Mouse (Mus musculus) heart, embryonic 11.5 days (tissue): ENCODE measurements at regions not wholly inside any gene's neighbourhood (a gene's known extent, or its start where the extent isn't known, plus 50 kb on each side); places are given as distances from the start of the nearest gene placed in this dataset.

Experiments
- ATAC-seq: fragments of 200-750 bp; cut with Nextera tagmentation; replicated peaks from 2 replicates; pipeline ENCODE4 v1.8.0; 2017; ENCODE audit warnings: moderate library complexity; ENCODE audit not compliant: insufficient number of reproducible peaks, low FRiP score, low TSS enrichment
- H3K27ac ChIP-seq: fragments of 300-500 bp; sonication (generic); 2 replicates; pipeline ENCODE4 v1.5.1; 2014; ENCODE audit warnings: mild to moderate bottlenecking, low read depth, low read length
- H3K27me3 ChIP-seq: fragments of 300-500 bp; sonication (generic); 2 replicates; pipeline ENCODE4 v1.6.1; 2014; ENCODE audit warnings: mild to moderate bottlenecking, low read length, mixed read lengths; ENCODE audit not compliant: control insufficient read depth, insufficient read depth
- H3K36me3 ChIP-seq: fragments of 300-500 bp; sonication (generic); 2 replicates; pipeline ENCODE4 v1.6.1; 2014; ENCODE audit warnings: mild to moderate bottlenecking, low read length, moderate library complexity, mixed read lengths; ENCODE audit not compliant: control insufficient read depth, insufficient read depth
- H3K4me1 ChIP-seq: fragments of 300-500 bp; sonication (generic); 2 replicates; pipeline ENCODE4 v1.6.1; 2014; ENCODE audit warnings: low read length; ENCODE audit not compliant: control insufficient read depth, insufficient read depth
- H3K4me2 ChIP-seq: fragments of 300-500 bp; sonication (generic); 2 replicates; pipeline ENCODE4 v1.6.1; 2014; ENCODE audit warnings: mild to moderate bottlenecking, moderate library complexity
- H3K4me3 ChIP-seq: fragments of 300-500 bp; sonication (generic); 2 replicates; pipeline ENCODE4 v1.5.1; 2014; ENCODE audit warnings: low read depth, low read length
- H3K9ac ChIP-seq: fragments of 300-500 bp; sonication (generic); 2 replicates; pipeline ENCODE4 v1.6.1; 2014; ENCODE audit warnings: mild to moderate bottlenecking, low read depth, low read length, moderate library complexity
- H3K9me3 ChIP-seq: fragments of 300-500 bp; sonication (generic); replicated peaks from 2 replicates; pipeline ENCODE4 v1.6.1; 2016; ENCODE audit warnings: low read length; ENCODE audit not compliant: control insufficient read depth
- WGBS: fragments of 180-500 bp; shearing (Covaris S2); extraction: QIAGEN DNeasy Blood & Tissue Kit; methylation state at CpG from one replicate; pipeline ENCODE4 v1.1.7; 2014; ENCODE audit not compliant: insufficient replicate concordance; 5-methylcytosine and 5-hydroxymethylcytosine counted together

DNA sequence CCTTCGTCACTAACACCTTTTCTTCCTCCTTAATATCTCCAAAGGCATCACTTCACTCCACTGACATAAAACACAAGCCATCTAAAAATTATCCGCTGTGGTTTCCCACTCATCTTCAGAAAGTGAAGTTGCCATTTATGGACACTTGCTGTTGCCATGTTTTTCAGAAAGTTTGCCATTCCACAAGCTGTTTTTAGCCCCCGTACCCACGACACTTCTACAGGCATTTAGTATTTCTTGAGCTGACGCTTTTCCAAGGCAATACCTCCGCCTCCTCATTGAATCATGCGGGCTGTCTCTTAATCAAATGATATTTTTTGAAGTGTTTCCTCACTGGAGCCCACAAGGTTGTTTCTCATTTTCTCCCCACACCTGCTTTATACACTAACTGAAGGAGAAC lies 491.4 kb upstream of the Kif18a start:
- no peak overlapping the region for H3K4me2 ChIP-seq
- H3K27ac ChIP-seq: no peak overlapping the region
- no peaks in the 10 kb centered on the region for H3K9me3 ChIP-seq
- H3K4me3 ChIP-seq: no peak overlapping the region
- 79% methylated on average over 7 of the region's 7 CpGs for WGBS
- H3K36me3 ChIP-seq: no peaks in the 10 kb centered on the region
- no peaks in the 10 kb centered on the region; the same call in 1 of the 2 replicates for H3K4me1 ChIP-seq
- no peak overlapping the region for H3K9ac ChIP-seq
- no peaks in the 10 kb centered on the region for H3K27me3 ChIP-seq
- no peak for ATAC-seq

- no peak overlapping the region for H3K27ac ChIP-seq
- ATAC-seq: no peak
- H3K9ac ChIP-seq: no peak overlapping the region
- H3K9me3 ChIP-seq: no peaks in the 10 kb centered on the region
- no peaks in the 10 kb centered on the region for H3K36me3 ChIP-seq
- H3K4me2 ChIP-seq: no peak overlapping the region
- 38% methylated on average over 2 of the region's 2 CpGs for WGBS
- H3K4me1 ChIP-seq: no peaks in the 10 kb centered on the region; the same call in 1 of the 2 replicates
- no peaks in the 10 kb centered on the region for H3K27me3 ChIP-seq
- no peak overlapping the region for H3K4me3 ChIP-seq
These were observed 485.4 kb upstream of the Kif18a start for GRCm38 (mm10) chr2:108795145-108795544.

DNA sequence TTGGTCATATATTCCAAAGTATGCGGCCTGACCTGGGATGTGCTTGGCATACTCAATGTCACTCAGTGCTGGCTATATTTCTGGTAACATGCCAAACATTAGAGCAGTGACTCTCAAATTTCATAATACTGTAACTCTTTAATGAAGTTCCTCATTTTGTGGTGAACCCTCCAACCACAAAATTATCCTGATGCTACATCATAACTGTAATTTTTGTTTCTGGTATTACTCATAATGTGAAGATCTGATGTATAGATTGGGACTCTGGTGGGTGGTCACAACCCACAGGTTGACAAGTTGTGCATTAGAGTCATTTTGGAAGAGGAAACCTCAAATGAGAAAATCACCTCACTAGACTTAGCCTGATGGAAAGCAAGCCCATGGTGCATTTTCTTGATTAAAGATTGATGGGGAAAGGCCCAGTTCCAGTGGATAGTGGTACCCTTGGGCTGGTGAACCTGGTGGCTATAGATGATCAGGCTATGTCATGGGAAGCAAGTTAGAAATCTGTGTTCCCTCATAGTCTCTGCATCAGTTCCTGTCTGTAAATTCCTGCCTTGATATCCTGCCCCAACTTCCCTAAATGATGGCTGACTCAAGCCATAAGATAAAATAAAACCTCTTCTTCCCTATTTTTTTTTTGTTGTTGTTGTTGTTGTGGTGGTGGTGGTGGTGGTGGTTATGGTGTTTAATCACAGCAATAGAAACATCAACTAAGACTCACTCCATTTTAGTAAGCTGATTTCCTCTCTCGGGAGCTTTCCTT lies 483.5 kb upstream of the Kif18a start:
- ATAC-seq: no peak
- 88% methylated on average over 2 of the region's 2 CpGs for WGBS
- H3K9ac ChIP-seq: no peak overlapping the region

GRCm38 (mm10) chr2:108812367-108812766 lies 468.2 kb upstream of the Kif18a start:
- Histone ChIP-seq H3K9me3 (no peaks in the 10 kb centered on the region), H3K4me3 (no peak overlapping the region)
- ATAC-seq: no peak

More for the DNA sequence above, 483.5 kb upstream of the Kif18a start:
- Histone ChIP-seq H3K4me1 (no peaks in the 10 kb centered on the region), H3K27ac (no peak overlapping the region), H3K4me2 (no peak overlapping the region), H3K4me3 (no peak overlapping the region), H3K9me3 (no peaks in the 10 kb centered on the region), H3K27me3 (no peaks in the 10 kb centered on the region), H3K36me3 (no peaks in the 10 kb centered on the region)

DNA sequence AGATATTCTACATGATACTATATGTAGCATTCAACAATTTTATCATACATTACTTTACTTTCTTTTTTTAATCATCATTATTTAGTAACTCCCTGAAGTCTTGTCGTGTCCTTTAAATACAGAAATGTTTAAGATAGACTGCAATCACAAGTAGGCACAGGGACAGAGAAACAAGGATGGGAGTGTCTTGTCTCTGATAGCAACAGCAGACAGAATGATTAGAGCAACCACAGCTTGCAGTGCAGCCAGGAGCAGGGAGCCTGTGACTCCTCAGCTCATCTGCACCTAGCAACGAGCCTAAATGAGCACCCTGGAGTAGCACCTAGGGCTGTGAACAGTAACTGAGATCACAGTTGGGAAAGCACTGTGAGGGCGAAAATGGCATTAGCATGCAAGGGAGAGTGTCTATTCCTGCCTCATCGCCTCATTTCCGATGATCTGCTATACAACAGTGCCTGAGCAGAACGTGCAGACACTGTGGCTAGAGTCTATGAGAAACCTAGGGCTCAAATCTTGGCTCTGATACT lies 467.4 kb upstream of the Kif18a start:
- Histone ChIP-seq H3K9ac (no peak overlapping the region), H3K27ac (no peak overlapping the region), H3K9me3 (no peaks in the 10 kb centered on the region), H3K4me2 (no peak overlapping the region), H3K4me1 (no peaks in the 10 kb centered on the region), H3K27me3 (no peaks in the 10 kb centered on the region), H3K36me3 (no peaks in the 10 kb centered on the region), H3K4me3 (no peak overlapping the region)
- WGBS: 41% methylated on average over 6 of the region's 6 CpGs
- ATAC-seq: no peak

More at GRCm38 (mm10) chr2:108812367-108812766, 468.2 kb upstream of the Kif18a start:
- no peaks in the 10 kb centered on the region for H3K27me3 ChIP-seq
- no peak overlapping the region for H3K9ac ChIP-seq
- no peaks in the 10 kb centered on the region for H3K36me3 ChIP-seq
- H3K27ac ChIP-seq: no peak overlapping the region
- no peaks in the 10 kb centered on the region for H3K4me1 ChIP-seq
- no peak overlapping the region for H3K4me2 ChIP-seq

DNA sequence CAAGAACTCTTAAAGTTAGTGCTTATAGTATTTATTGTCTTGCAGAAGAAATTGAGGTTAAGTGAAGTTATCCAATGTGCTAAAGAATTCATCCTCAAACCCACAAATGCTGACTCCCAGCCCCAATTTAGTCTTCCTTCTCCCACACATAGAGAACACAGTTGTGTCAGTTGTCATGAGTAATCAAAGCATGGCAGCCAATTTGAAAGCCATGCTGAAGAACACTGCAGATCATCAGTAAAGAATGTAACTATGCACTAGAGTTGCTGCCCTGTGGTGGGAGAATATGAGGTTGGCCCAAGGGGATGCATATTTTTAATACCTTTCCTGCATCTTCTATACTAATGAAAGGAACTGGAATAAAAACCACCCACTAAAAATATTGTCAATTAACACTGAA lies 464.0 kb upstream of the Kif18a start:
- ATAC-seq: no peak
- H3K4me2 ChIP-seq: no peak overlapping the region
- no peaks in the 10 kb centered on the region for H3K4me1 ChIP-seq
- no peak overlapping the region for H3K4me3 ChIP-seq
- no peak overlapping the region for H3K9ac ChIP-seq
- no peaks in the 10 kb centered on the region for H3K9me3 ChIP-seq
- H3K27ac ChIP-seq: no peak overlapping the region
- H3K36me3 ChIP-seq: no peaks in the 10 kb centered on the region
- H3K27me3 ChIP-seq: no peaks in the 10 kb centered on the region

GRCm38 (mm10) chr2:108824025-108824424 lies 456.5 kb upstream of the Kif18a start:
- Histone ChIP-seq H3K27me3 (no peaks in the 10 kb centered on the region), H3K36me3 (no peaks in the 10 kb centered on the region), H3K4me1 (peaks cover 6% of the 10 kb centered on the region; the same call in 1 of the 2 replicates), H3K9me3 (no peaks in the 10 kb centered on the region), H3K4me2 (no peak overlapping the region), H3K9ac (no peak overlapping the region), H3K4me3 (no peak overlapping the region), H3K27ac (no peak overlapping the region)
- no peak for ATAC-seq

DNA sequence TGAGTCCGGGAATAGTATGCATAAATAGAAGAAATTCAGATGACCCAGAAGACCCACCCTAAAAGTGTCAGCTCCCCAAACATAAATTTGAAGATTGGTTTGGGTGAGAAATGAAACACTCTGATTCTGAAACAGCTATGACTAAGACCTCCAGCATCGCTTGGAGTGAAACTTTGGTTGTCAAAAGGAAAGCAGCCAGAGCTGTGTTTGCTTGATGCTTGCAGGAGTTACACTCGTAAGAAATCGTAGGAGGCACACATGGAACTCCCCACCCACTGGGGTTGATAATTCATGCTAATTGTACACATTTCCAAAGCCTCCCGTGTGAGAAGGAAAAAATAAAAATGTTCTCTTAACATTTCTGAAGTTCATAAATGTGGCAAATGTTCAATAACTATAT lies 454.6 kb upstream of the Kif18a start:
- no peaks in the 10 kb centered on the region for H3K27me3 ChIP-seq
- WGBS: 75% methylated on average over 5 of the region's 5 CpGs
- H3K36me3 ChIP-seq: no peaks in the 10 kb centered on the region
- H3K27ac ChIP-seq: no peak overlapping the region
- no peaks in the 10 kb centered on the region for H3K9me3 ChIP-seq
- H3K9ac ChIP-seq: no peak overlapping the region
- no peak overlapping the region for H3K4me3 ChIP-seq
- H3K4me1 ChIP-seq: peaks cover 6% of the 10 kb centered on the region; the same call in 1 of the 2 replicates
- no peak for ATAC-seq
- no peak overlapping the region for H3K4me2 ChIP-seq
